Mouse (Mus musculus) layer of hippocampus, postnatal 14 days (tissue): ENCODE measurements around the gene Acp4. TPM values are rescaled to one million over a fixed set of nuclear protein-coding genes. Genes with fewer than 3 reads are reported as not detected.
"Not testable (repeated sequence)": the region's sequence is repeated elsewhere in the genome, so short reads cannot be mapped to it uniquely, and the experiment has no call there.

ENCODE experiments used
- DNase-seq, 2 experiments: peaks; one replicate each; pipeline ENCODE4 v3.0.0; 2021 to 2022; ENCODE audit warnings: low spot score in 2 of 2, mixed read lengths in 1 of 2
- total RNA-seq, 2 experiments: library from RNA; stranded (reverse); gene quantifications; 2 replicates each; pipeline ENCODE4 v1.2.3; 2021

Gene Acp4
- total RNA-seq, 2 experiments from 2014 or later, result not detected

GRCm38 (mm10) chr7:44262791-44263643 lies 5.8 kb upstream of the Acp4 start:
- DNase-seq, result peak; percentile 98

GRCm38 (mm10) chr7:44261147-44261546 lies 4.0 kb upstream of the Acp4 start, which contains the start of gene Gm15517:
Gene Gm15517, plus strand, starts transcription at chr7:44261447.
- no peak for DNase-seq

- no peak for DNase-seq
Observed at GRCm38 (mm10) chr7:44260410-44260809, 3.2 kb upstream of the Acp4 start.

- no peak for DNase-seq
Observed at GRCm38 (mm10) chr7:44254930-44255329, 2.2 kb downstream of the Acp4 start.

GRCm38 (mm10) chr7:44253023-44253616 lies 4.1 kb downstream of the Acp4 start:
- DNase-seq, result no peak

- DNase-seq, result not testable (repeated sequence)
Observed at GRCm38 (mm10) chr7:44250732-44251275, 6.4 kb downstream of the Acp4 start.

GRCm38 (mm10) chr7:44249248-44249647 lies 7.9 kb downstream of the Acp4 start:
- DNase-seq, result no peak

GRCm38 (mm10) chr7:44247971-44248370 lies 9.2 kb downstream of the Acp4 start:
- no peak for DNase-seq

GRCm38 (mm10) chr7:44246984-44247470 lies 10.2 kb downstream of the Acp4 start:
- peak in 1 of 2 experiments; percentile 57 for DNase-seq

- peak; percentile 93 to 96 for DNase-seq
Observed at GRCm38 (mm10) chr7:44246055-44246983, 10.9 kb downstream of the Acp4 start, which contains the start of the genes 1700028J19Rik and 2410002F23Rik. Gene 1700028J19Rik, minus strand, starts transcription at chr7:44246695. Gene 2410002F23Rik, plus strand, starts transcription at chr7:44246722.

GRCm38 (mm10) chr7:44244080-44244479 lies 13.1 kb downstream of the Acp4 start:
- no peak for DNase-seq

GRCm38 (mm10) chr7:44241163-44241562 lies 16.0 kb downstream of the Acp4 start:
- DNase-seq, result no peak

GRCm38 (mm10) chr7:44240712-44241111 lies 16.5 kb downstream of the Acp4 start:
- DNase-seq, result no peak

- no peak for DNase-seq
Observed at GRCm38 (mm10) chr7:44239913-44240312, 17.3 kb downstream of the Acp4 start.

- DNase-seq, result no peak
Observed at GRCm38 (mm10) chr7:44235909-44236308, 21.3 kb downstream of the Acp4 start, which contains the start of gene Gm36864. Gene Gm36864, plus strand, starts transcription at chr7:44236177.

GRCm38 (mm10) chr7:44225076-44225475 lies 32.1 kb downstream of the Acp4 start, which contains the start of gene Klk1:
Gene Klk1, plus strand, starts transcription at chr7:44225360.
- no peak for DNase-seq

- DNase-seq, result not testable (repeated sequence)
Observed at GRCm38 (mm10) chr7:44222335-44222734, 34.8 kb downstream of the Acp4 start.

GRCm38 (mm10) chr7:44221601-44222000 lies 35.6 kb downstream of the Acp4 start:
- DNase-seq, result not testable (repeated sequence)

GRCm38 (mm10) chr7:44215645-44216044 lies 41.5 kb downstream of the Acp4 start, which contains the start of gene Klk1b5:
Gene Klk1b5, plus strand, starts transcription at chr7:44215945.
- DNase-seq, result no peak

GRCm38 (mm10) chr7:44208307-44208706 lies 48.9 kb downstream of the Acp4 start:
- DNase-seq, result no peak
